Mouse (Mus musculus): ENCODE measurements around the gene Rab43. TPM values are rescaled to one million over a fixed set of nuclear protein-coding genes. Genes with fewer than 3 reads are reported as not detected.

Gene Rab43
- total and polyA plus RNA-seq, 3 experiments: 4.0 to 13.2 TPM; not detected in 1

DNA sequence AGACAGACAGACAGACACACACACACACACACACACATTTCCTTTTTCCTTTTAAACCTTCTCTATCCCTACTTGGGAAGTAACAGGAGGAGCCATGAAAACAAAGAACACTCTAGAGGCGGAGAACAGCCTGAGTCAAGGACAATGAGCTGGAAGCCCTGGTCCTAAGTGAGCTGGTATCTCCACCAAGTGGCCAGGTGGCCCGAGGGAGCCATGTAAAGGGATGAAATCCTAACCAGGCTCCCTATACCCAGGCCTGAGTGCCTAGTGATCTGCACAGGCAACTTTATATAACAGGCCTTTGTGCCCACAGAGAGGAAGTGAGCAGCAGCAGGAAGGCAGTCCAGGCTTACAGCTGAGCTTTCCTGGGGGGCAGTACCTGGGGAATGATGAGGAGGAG lies 5.1 kb downstream of the Rab43 start:
- no peak for DNase-seq (ENCODE audit: low read depth, low spot score)
- H3K79me2 ChIP-seq (ENCODE audit: control insufficient read depth, insufficient read depth, low read length, poor library complexity): peaks cover 8% of the 10 kb centered on the region
- H3K9ac ChIP-seq (ENCODE audit: control insufficient read depth, low read depth, low read length, poor library complexity, severe bottlenecking): no peak overlapping the region
- H3K27me3 ChIP-seq (ENCODE audit: control insufficient read depth in 1 of 2, insufficient read depth in 2 of 2, low read length in 2 of 2): no peaks in the 10 kb centered on the region
- peaks cover 0 to 26% of the 10 kb centered on the region in 2 experiments; a peak in 2 of 4 replicates for H3K36me3 ChIP-seq (ENCODE audit: control insufficient read depth in 1 of 2, insufficient read depth in 2 of 2, low read length in 2 of 2)
- TF ChIP-seq TAL1 (IDR thresholded peaks at IDR 0.05; ENCODE audit: low read length): no peak
- no peaks in the 10 kb centered on the region for H3K9me3 ChIP-seq (replicated peaks; ENCODE audit: insufficient read depth, low read length)
- H3K4me3 ChIP-seq (ENCODE audit: control insufficient read depth in 1 of 2, insufficient read depth in 1 of 2, low read depth in 2 of 2, low read length in 2 of 2): no peak overlapping the region
- H3K27ac ChIP-seq (ENCODE audit: control insufficient read depth, low read depth, low read length): no peak overlapping the region
- peaks cover 11 to 18% of the 10 kb centered on the region in 2 experiments; a peak in 2 of 4 replicates for H3K4me1 ChIP-seq (ENCODE audit: control insufficient read depth in 1 of 2, insufficient read depth in 2 of 2, low read length in 2 of 2)

DNA sequence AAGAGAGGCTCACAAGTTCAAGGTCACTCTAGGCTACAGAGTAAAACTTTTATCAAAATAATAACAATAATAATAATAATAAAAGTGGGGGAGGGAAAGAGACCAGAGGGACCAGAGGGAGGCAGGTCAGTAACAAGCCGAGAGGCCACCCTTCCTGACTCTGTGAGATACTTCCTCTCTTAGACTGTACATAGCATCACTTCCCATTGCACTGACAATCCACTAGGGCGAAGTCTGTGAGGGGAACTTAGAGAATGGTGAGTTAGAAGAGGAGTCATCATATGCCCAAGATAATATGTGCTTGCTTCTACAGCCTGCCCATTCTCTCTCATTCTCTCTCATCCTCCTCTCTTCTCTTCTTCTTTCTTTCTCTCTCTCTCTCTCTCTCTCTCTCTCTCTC lies 5.9 kb downstream of the Rab43 start:
- TF ChIP-seq MAFK (IDR thresholded peaks at IDR 0.05; ENCODE audit: borderline replicate concordance, low read depth, low read length) (no peak), ELF1 (IDR thresholded peaks at IDR 0.05; ENCODE audit: low read depth, low read length) (no peak), USF2 (IDR thresholded peaks at IDR 0.05; ENCODE audit: borderline replicate concordance in 1 of 2, insufficient read depth in 1 of 2, low read depth in 1 of 2, low read length in 2 of 2) (no peak), SIN3A (IDR thresholded peaks at IDR 0.05; ENCODE audit: low read length) (peak; percentile 22; the same call in 1 of the 2 replicates), E2F4 (IDR thresholded peaks at IDR 0.05; ENCODE audit: borderline replicate concordance, low read depth, low read length) (no peak), SMC3 (IDR thresholded peaks at IDR 0.05; ENCODE audit: low read depth, low read length) (no peak), MYC (IDR thresholded peaks at IDR 0.05; ENCODE audit: low read depth, low read length) (no peak), CTCF (IDR thresholded peaks at IDR 0.05 in 2 of 3, conservative IDR thresholded peaks at IDR 0.05 in 1 of 3; ENCODE audit: control insufficient read depth in 1 of 3, insufficient read depth in 1 of 3, low read depth in 2 of 3, low read length in 3 of 3, poor library complexity in 1 of 3, severe bottlenecking in 1 of 3) (peak in 2 of 3 experiments; percentile 15 to 26; a peak in 2 of 6 replicates)
- peak; percentile 80 for DNase-seq (ENCODE audit: low read depth, low spot score)
- no peak overlapping the region for H3K9ac ChIP-seq (ENCODE audit: control insufficient read depth, low read depth, low read length, poor library complexity, severe bottlenecking)
- H3K79me2 ChIP-seq (ENCODE audit: control insufficient read depth, insufficient read depth, low read length, poor library complexity): peaks cover 5% of the 10 kb centered on the region
- no peaks in the 10 kb centered on the region for H3K9me3 ChIP-seq (replicated peaks; ENCODE audit: insufficient read depth, low read length)
- H3K27me3 ChIP-seq (ENCODE audit: control insufficient read depth in 1 of 2, insufficient read depth in 2 of 2, low read length in 2 of 2): no peaks in the 10 kb centered on the region
- H3K27ac ChIP-seq (ENCODE audit: control insufficient read depth, low read depth, low read length): no peak overlapping the region
- H3K4me3 ChIP-seq (ENCODE audit: control insufficient read depth in 1 of 2, insufficient read depth in 1 of 2, low read depth in 2 of 2, low read length in 2 of 2): no peak overlapping the region
- peaks cover 11 to 18% of the 10 kb centered on the region in 2 experiments; a peak in 2 of 4 replicates for H3K4me1 ChIP-seq (ENCODE audit: control insufficient read depth in 1 of 2, insufficient read depth in 2 of 2, low read length in 2 of 2)
- H3K36me3 ChIP-seq (ENCODE audit: control insufficient read depth in 1 of 2, insufficient read depth in 2 of 2, low read length in 2 of 2): peaks cover 0 to 26% of the 10 kb centered on the region in 2 experiments; a peak in 2 of 4 replicates

DNA sequence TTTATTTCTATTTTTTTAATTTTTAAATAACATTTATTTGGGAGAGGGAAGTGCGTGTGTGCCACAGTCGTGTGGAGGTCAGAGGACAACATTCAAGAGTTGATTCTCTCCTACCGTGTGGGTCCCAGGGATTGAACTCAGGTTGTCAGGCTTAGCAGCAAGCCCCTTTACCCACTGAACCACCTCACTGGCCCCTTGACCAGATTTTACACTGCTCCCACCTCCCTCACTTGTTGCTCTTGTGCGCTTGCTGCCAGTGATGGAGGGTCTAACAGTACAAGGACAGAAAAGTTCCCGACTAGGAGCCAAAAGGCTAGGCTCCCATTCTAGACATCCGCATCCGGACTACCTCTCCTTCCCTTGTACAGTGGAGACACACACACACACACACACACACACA lies 6.5 kb downstream of the Rab43 start:
- Histone ChIP-seq H3K36me3 (ENCODE audit: control insufficient read depth in 1 of 2, insufficient read depth in 2 of 2, low read length in 2 of 2) (peaks cover 0 to 24% of the 10 kb centered on the region in 2 experiments; a peak in 2 of 4 replicates), H3K27me3 (ENCODE audit: control insufficient read depth in 1 of 2, insufficient read depth in 2 of 2, low read length in 2 of 2) (no peaks in the 10 kb centered on the region), H3K4me3 (ENCODE audit: control insufficient read depth in 1 of 2, insufficient read depth in 1 of 2, low read depth in 2 of 2, low read length in 2 of 2) (no peak overlapping the region), H3K4me1 (ENCODE audit: control insufficient read depth in 1 of 2, insufficient read depth in 2 of 2, low read length in 2 of 2) (peaks cover 11 to 17% of the 10 kb centered on the region in 2 experiments; a peak in 2 of 4 replicates), H3K9me3 (replicated peaks; ENCODE audit: insufficient read depth, low read length) (no peaks in the 10 kb centered on the region), H3K9ac (ENCODE audit: control insufficient read depth, low read depth, low read length, poor library complexity, severe bottlenecking) (no peak overlapping the region), H3K27ac (ENCODE audit: control insufficient read depth, low read depth, low read length) (no peak overlapping the region), H3K79me2 (ENCODE audit: control insufficient read depth, insufficient read depth, low read length, poor library complexity) (no peaks in the 10 kb centered on the region; the same call in 1 of the 2 replicates)
- no peak for DNase-seq (ENCODE audit: low read depth, low spot score)
- TF ChIP-seq SMC3 (IDR thresholded peaks at IDR 0.05; ENCODE audit: low read depth, low read length) (no peak), ETS1 (IDR thresholded peaks at IDR 0.05; ENCODE audit: low read depth, low read length) (no peak), USF2 (IDR thresholded peaks at IDR 0.05; ENCODE audit: borderline replicate concordance in 1 of 2, insufficient read depth in 1 of 2, low read depth in 1 of 2, low read length in 2 of 2) (no peak), JUND (IDR thresholded peaks at IDR 0.05; ENCODE audit: low read depth, low read length) (no peak), RCOR1 (IDR thresholded peaks at IDR 0.05; ENCODE audit: low read depth, low read length) (no peak), E2F4 (IDR thresholded peaks at IDR 0.05; ENCODE audit: borderline replicate concordance, low read depth, low read length) (no peak), ZMIZ1 (IDR thresholded peaks at IDR 0.05; ENCODE audit: low read depth, low read length) (no peak), NRF1 (IDR thresholded peaks at IDR 0.05; ENCODE audit: insufficient read depth, low read depth, low read length, poor library complexity, severe bottlenecking) (no peak), MXI1 (IDR thresholded peaks at IDR 0.05; ENCODE audit: low read depth, low read length) (no peak), MAX (IDR thresholded peaks at IDR 0.05; ENCODE audit: low read length) (no peak), POLR2A (IDR thresholded peaks at IDR 0.05; ENCODE audit: control insufficient read depth in 1 of 2, insufficient read depth in 1 of 2, low read depth in 1 of 2, low read length in 2 of 2, poor library complexity in 1 of 2) (no peak), ELF1 (IDR thresholded peaks at IDR 0.05; ENCODE audit: low read depth, low read length) (no peak), CTCF (IDR thresholded peaks at IDR 0.05 in 2 of 3, conservative IDR thresholded peaks at IDR 0.05 in 1 of 3; ENCODE audit: control insufficient read depth in 1 of 3, insufficient read depth in 1 of 3, low read depth in 2 of 3, low read length in 3 of 3, poor library complexity in 1 of 3, severe bottlenecking in 1 of 3) (no peak), MAFK (IDR thresholded peaks at IDR 0.05; ENCODE audit: borderline replicate concordance, low read depth, low read length) (no peak), GATA1 (IDR thresholded peaks at IDR 0.05; ENCODE audit: low read depth, low read length) (no peak), MYB (IDR thresholded peaks at IDR 0.05; ENCODE audit: low read depth, low read length) (no peak)

Data from MEL (cell line).